Mouse (Mus musculus) liver, adult 2 months (tissue): ENCODE measurements at regions not wholly inside any gene's neighbourhood (a gene's known extent, or its start where the extent isn't known, plus 50 kb on each side); places are given as distances from the start of the nearest gene placed in this dataset.

Experiments
- DNase-seq: peaks from one replicate; pipeline ENCODE4 v3.0.0-alpha.2; 2011; ENCODE audit warnings: low read depth, low spot score; ENCODE audit errors: extremely low read depth
- H3K27ac ChIP-seq: fragments of 200-500 bp; replicated peaks from 2 replicates; pipeline ENCODE4 v1.5.1; 2012; ENCODE audit warnings: low read depth, mild to moderate bottlenecking, control low read depth, inconsistent platforms, low read length; ENCODE audit not compliant: insufficient read depth
- H3K27me3 ChIP-seq: fragments of 200-500 bp; 2 replicates; pipeline ENCODE4 v1.6.1; 2012; ENCODE audit warnings: mild to moderate bottlenecking, moderate library complexity, low read length, inconsistent platforms; ENCODE audit not compliant: control insufficient read depth, insufficient read depth
- H3K36me3 ChIP-seq: fragments of 200-500 bp; 2 replicates; pipeline ENCODE4 v1.6.1; 2012; ENCODE audit warnings: low read length, inconsistent platforms; ENCODE audit not compliant: control insufficient read depth, insufficient read depth
- H3K4me1 ChIP-seq: fragments of 200-500 bp; 2 replicates; pipeline ENCODE4 v1.6.1; 2011; ENCODE audit warnings: low read length; ENCODE audit not compliant: control insufficient read depth, insufficient read depth
- H3K4me3 ChIP-seq: fragments of 200-500 bp; 2 replicates; pipeline ENCODE4 v1.5.1; 2011; ENCODE audit warnings: low read depth, mild to moderate bottlenecking, control low read depth, low read length, moderate library complexity; ENCODE audit not compliant: insufficient read depth
- H3K79me2 ChIP-seq: fragments of 200-500 bp; 2 replicates; pipeline ENCODE4 v1.6.1; 2012; ENCODE audit warnings: inconsistent platforms, mild to moderate bottlenecking, low read length, moderate library complexity; ENCODE audit not compliant: control insufficient read depth, insufficient read depth
- H3K9ac ChIP-seq: fragments of 200-500 bp; 2 replicates; pipeline ENCODE4 v1.6.1; 2012; ENCODE audit warnings: low read depth, mild to moderate bottlenecking, control low read depth, inconsistent platforms, low read length
- CTCF ChIP-seq: fragments of 200-500 bp; IDR thresholded peaks from 2 replicates; pipeline ENCODE4 v1.5.1; 2011; ENCODE audit warnings: low read depth, low read length, control low read depth
- POLR2A ChIP-seq: fragments of 200-500 bp; IDR thresholded peaks from 2 replicates; pipeline ENCODE4 v1.6.1; 2011; ENCODE audit warnings: low read length, control low read depth; ENCODE audit not compliant: insufficient read depth; ENCODE audit errors: extremely low read depth
- WGBS: fragments of 180-500 bp; shearing (Covaris S2); methylation state at CpG from one replicate; pipeline ENCODE4 v1.1.7; 2018; 5-methylcytosine and 5-hydroxymethylcytosine counted together

DNA sequence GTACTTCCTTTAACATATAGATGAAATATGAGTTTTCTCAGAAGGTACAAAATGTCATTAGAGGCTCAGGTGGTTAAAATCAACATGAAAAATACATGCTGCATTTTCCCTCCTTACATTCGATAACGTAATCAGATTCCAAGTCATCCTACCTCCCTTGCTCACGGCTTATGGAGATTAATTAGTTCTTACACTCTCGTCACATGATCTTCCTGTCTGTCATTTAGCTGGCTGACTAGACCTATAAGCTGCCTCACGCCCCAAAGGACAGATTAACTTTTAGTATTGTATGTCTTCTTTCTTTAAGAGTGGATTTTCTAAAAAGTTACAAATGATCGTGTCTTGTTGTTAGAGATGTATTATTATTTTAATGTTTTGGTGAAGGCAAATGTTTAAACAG lies 669.6 kb upstream of the Zeb2 start:
- Histone ChIP-seq H3K27me3 (no peaks in the 10 kb centered on the region), H3K36me3 (no peaks in the 10 kb centered on the region), H3K27ac (no peak overlapping the region), H3K79me2 (no peaks in the 10 kb centered on the region), H3K4me3 (no peak overlapping the region), H3K4me1 (no peaks in the 10 kb centered on the region), H3K9ac (no peak overlapping the region)
- no peak for TF ChIP-seq CTCF
- no peak for TF ChIP-seq POLR2A
- WGBS: 89% methylated on average over 6 of the region's 6 CpGs
- no peak for DNase-seq

DNA sequence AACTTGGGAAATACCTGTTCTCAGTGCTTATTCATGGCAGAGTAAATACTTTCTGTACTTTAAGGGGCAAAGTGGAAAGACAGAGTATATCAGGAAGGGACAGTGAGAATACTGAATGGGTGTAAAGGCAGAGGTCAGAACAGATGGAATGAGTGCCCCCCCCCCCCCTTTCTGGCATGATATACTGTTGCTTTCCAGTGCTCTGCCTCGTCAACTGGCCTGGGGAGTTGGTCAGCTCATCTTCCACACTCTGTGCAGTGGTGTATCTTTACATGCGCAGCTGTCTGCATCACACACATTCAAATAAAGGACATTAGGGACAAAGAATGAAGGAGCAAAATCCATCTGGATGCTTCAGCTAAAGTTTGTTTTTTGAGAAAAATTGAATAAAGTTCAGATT lies 668.5 kb upstream of the Zeb2 start:
- DNase-seq: no peak
- H3K27me3 ChIP-seq: no peaks in the 10 kb centered on the region
- H3K27ac ChIP-seq: no peak overlapping the region
- H3K9ac ChIP-seq: no peak overlapping the region
- no peak for TF ChIP-seq CTCF
- no peak for TF ChIP-seq POLR2A
- H3K36me3 ChIP-seq: no peaks in the 10 kb centered on the region
- H3K4me3 ChIP-seq: no peak overlapping the region
- 89% methylated on average over 2 of the region's 2 CpGs for whole genome bisulfite sequencing
- no peaks in the 10 kb centered on the region for H3K4me1 ChIP-seq
- H3K79me2 ChIP-seq: no peaks in the 10 kb centered on the region

DNA sequence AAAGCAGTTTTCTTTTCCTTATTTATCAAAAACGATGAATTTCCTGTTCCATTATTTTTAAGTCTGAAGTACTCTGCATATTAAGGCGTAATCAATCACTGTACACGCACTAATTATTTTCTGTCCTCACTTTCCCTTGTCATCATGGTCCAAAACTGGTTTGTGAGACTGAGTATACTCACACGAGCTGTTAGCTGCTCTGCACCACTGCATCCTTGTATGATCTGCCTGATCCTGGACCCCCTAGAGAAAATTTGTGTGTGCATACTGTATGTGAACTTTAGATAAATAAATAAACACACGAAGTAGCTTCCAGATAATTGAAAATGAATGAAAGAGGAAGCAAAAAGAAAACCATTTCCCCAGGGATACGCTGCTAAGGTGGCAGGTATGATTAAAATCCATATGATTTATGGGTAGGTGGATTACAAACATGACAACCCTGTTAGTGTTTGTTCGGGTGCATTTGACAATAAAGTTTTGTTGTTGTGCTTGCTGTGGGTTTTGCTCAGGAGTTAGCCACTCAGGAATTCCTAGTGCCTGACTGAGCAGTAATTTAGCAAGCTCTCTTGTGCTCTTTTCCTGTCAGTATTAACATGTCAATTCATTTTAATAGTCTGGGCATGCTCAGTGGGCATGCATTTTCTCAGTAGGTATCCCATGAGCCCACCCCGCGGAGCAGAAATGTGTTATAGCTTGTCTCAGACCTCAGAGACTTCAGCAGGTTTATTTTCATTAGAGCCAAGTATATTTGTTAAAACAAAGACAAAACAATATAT lies 666.6 kb upstream of the Zeb2 start:
- Histone ChIP-seq H3K4me3 (no peak overlapping the region), H3K27me3 (no peaks in the 10 kb centered on the region), H3K4me1 (no peaks in the 10 kb centered on the region), H3K27ac (no peak overlapping the region), H3K36me3 (no peaks in the 10 kb centered on the region), H3K79me2 (no peaks in the 10 kb centered on the region), H3K9ac (no peak overlapping the region)
- TF ChIP-seq CTCF (no peak), POLR2A (no peak)
- WGBS: 78% methylated on average over 9 of the region's 9 CpGs
- no peak for DNase-seq

DNA sequence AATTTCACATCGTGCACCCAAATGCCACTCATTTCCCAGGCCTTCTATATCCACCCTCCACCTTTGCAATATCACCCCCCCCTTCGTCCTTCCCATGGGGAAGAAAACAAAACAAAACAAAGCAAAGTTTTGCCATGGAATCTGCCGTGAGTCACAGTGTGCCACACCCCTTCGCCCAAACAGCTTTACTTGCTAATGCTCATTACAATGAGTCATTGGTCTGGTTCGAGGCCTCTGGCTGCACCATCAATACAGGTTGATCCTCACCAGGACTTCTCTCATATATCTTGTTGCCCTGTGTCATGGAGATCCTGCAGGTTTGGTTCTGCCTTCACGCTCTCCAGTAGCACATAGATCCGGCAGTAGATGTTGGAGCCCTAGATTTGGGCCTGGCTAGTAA lies 660.3 kb upstream of the Zeb2 start:
- Histone ChIP-seq H3K79me2 (no peaks in the 10 kb centered on the region), H3K27ac (no peak overlapping the region), H3K4me3 (no peak overlapping the region), H3K4me1 (no peaks in the 10 kb centered on the region), H3K27me3 (no peaks in the 10 kb centered on the region), H3K9ac (no peak overlapping the region), H3K36me3 (no peaks in the 10 kb centered on the region)
- no peak for DNase-seq
- WGBS: 92% methylated on average over 7 of the region's 7 CpGs
- no peak for TF ChIP-seq POLR2A
- TF ChIP-seq CTCF: no peak

DNA sequence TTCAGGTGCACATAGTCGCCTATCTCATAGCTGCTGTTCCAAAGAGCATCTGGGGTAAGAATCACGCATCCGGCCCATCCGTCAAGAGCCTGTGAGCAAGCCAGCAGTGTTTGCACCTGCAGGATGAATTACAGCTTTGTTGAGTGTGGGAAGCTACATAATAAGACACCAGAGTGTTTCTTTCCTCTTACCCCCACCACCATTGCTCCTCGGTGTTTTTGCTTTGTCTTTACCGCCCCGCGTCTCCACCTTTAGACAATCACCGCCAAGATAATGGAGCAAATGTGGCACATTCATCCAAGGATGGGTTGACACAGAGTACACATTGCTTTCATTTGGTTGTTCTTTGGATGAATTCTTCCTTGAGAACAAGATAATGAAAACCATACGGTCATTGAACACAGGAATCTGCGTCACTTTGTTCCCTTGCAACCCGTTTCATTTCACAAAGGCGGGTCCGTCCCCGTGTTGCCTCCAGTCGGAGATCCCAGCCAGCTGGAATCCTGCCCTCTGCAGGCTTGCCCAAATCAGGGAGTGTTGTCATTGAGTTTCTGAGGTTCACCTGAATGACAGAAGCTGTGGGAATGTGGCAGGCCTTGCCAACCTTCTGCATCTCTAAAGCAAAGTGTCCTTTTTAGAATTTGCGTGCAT lies 659.4 kb upstream of the Zeb2 start:
- Histone ChIP-seq H3K79me2 (no peaks in the 10 kb centered on the region), H3K27me3 (no peaks in the 10 kb centered on the region), H3K4me3 (no peak overlapping the region), H3K9ac (no peak overlapping the region), H3K36me3 (no peaks in the 10 kb centered on the region), H3K4me1 (no peaks in the 10 kb centered on the region), H3K27ac (no peak overlapping the region)
- WGBS: 92% methylated on average over 17 of the region's 17 CpGs
- TF ChIP-seq CTCF (no peak), POLR2A (no peak)
- no peak for DNase-seq

DNA sequence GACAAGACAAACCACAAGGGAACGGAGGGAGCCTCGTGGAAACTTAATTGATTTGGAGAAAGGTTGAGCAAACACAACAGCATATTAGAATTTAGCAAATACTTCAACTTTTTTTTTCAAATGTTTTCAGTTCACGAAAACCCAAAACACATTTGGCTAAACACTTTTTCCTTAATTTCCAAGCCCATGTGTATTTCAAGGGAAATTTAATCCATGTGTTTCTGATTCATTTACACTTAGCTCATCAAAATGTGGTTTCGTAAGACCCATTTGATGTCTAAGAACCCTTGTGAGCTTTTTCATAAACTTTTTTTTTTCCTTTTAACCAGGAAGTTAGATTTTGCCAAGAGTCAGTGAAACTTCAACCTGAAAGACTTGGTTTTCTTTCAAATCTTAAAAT lies 658.5 kb upstream of the Zeb2 start:
- no peak overlapping the region for H3K4me3 ChIP-seq

More for the DNA sequence above, 658.5 kb upstream of the Zeb2 start:
- no peaks in the 10 kb centered on the region for H3K36me3 ChIP-seq
- H3K79me2 ChIP-seq: no peaks in the 10 kb centered on the region
- no peak overlapping the region for H3K9ac ChIP-seq
- no peak overlapping the region for H3K27ac ChIP-seq
- H3K27me3 ChIP-seq: no peaks in the 10 kb centered on the region
- no peaks in the 10 kb centered on the region for H3K4me1 ChIP-seq
- WGBS: 83% methylated on average over 4 of the region's 4 CpGs
- no peak for DNase-seq
- TF ChIP-seq CTCF (no peak), POLR2A (no peak)
